Mouse (Mus musculus): ENCODE data around the gene Slc16a5.
"Not testable (repeated sequence)": the region's sequence is repeated elsewhere in the genome, so short reads cannot be mapped to it uniquely, and the experiment has no call there.

Slc16a5 gene

DNA sequence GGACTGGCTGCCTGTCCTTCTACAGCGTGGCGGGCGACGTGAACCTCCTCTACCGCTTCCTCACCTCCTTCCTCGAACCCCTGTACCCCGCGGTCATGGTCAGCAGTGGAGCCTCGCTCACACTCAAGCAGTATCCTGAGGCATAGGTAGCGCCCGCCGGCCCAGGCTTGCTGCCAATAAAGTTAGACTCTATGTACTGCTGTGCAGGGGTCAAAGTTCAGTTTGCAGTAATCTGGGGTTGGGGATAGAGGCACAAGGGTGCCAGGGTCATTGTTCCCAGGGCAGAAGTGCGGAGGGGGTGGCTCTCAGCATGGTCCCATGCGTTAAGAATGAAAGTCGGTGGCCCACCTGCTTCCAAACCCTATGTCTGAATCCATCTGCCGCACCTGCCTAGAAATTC is 14.2 kb upstream of the Slc16a5 start:
- DNase-seq: no peak

- no peak for DNase-seq
Observed at GRCm38 (mm10) chr11:115448998-115449397, 13.3 kb upstream of the Slc16a5 start.

DNA sequence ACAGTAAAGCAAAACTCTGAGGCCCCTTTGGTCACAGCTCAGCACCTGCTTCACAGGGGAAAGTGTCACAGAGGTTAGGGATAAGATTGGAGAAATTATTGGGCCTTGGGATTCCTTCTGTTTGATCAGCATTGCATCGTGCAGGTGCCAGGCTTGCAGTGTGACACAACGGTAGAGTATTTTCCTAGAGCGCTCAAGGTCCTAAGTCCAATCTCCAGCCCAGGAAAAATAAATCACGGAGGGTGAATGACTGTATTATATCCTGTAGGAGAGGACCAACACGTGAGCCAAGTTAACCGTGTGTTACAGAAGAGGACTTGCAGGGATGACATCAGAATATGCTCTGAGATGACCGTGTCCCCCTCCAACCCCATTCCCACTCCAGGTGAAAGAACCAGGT is 12.1 kb upstream of the Slc16a5 start:
- no peak for DNase-seq

DNA sequence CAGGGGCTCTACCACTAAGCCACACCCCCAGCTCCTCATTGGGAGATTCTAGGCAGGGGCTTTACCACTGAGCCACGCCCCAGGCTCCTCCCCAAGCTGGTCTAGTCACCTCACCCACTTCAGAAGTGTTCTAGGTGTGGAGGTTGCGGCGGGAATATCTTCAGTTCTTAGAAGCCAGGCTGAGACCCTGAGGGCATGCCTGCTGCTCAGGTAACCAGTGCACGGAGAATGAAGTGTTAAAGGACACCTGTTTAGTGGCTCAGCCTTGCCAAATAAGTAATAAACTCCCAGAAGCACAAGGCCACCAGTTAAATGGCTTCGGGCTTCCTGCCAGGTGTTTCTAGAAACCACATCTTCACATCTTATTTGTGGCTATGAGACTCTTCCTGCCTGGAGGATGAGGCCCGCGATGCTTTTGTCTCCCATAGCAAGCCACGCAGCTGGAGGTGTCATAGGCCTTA is 10.5 kb upstream of the Slc16a5 start:
- no peak for DNase-seq

DNA sequence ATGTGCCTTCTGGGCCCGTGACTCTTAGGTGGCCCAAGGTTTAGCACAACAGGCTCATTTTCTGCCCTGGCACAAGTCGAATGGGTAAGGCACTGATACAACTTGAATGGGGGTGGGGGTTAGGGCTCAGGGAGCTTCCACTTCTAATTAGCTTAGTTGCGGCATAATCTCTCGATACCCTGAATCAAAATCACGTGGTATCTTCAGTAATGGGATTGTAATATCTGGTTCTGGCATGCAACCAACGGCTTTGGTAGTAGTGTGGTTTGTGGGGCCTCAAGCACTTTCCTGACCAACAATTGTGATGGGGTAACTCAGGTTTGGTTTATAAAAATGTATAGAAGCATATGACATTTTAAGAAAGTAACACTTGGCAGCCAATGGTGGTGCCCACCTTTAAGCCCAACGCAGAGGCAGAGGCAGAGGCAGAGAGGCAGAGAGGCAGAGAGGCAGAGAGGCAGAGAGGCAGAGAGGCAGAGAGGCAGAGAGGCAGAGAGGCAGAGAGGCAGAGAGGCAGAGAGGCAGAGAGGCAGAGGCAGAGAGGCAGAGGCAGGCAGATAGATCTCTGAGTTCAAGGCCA is 9.9 kb upstream of the Slc16a5 start:
- DNase-seq: no peak

DNA sequence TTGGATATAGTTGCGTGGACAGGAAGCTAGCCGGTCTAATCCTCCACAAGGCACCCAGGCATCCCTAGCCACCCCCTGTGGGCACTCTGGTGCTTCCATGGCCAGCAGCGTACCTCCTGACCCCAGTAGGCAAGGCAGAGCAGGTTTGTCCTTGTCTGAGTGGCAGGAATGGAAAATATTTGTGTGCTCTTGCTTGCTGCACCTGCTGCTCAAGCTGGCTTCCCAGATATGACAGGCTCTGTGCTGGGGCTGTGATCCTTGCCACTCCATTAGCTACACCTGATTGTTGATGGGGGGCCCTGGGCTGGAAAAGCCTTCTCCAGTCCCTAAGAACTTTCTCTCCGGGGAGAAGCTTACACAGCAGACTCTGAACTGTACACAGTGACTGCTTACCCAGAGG is 9.0 kb upstream of the Slc16a5 start:
- DNase-seq: no peak

DNA sequence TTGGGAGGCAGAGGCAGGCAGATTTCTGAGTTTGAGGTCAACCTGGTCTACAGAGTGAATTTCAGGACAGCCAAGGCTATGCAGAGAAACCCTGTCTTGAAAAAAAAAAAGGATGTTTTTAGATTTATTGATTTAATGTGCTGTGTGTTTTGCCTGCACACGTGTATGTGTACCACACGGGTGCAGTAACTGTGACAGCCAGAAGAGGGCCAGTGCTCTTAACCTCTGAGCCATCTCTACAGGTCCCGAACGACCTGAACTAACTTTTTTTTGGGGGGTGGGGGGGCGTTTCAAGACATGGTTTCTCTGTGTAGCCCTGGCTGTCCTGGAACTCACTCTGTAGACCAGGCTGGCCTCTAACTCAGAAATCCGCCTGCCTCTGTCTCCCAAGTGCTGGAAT is 7.5 kb upstream of the Slc16a5 start:
- DNase-seq: not testable (repeated sequence)

DNA sequence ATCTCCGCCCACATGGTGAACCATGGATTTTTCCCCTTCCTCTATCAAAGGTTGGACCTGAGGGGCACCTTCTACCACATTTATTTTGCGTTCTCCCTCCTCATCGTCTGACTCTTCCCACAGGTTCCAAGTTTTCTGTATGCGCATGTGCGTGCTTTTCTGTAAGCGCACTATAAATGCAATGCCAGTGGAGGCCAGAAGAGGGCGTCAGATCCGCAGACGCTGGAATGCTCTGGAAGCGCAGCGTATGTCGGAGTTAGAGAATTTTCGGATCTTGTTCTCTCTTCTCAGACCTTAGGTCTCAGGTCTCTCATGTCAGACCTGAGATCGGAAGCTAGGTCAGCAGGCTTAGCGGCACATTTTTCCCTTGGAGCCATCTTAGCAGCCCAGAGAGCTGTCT is 6.7 kb upstream of the Slc16a5 start:
- no peak for DNase-seq

DNA sequence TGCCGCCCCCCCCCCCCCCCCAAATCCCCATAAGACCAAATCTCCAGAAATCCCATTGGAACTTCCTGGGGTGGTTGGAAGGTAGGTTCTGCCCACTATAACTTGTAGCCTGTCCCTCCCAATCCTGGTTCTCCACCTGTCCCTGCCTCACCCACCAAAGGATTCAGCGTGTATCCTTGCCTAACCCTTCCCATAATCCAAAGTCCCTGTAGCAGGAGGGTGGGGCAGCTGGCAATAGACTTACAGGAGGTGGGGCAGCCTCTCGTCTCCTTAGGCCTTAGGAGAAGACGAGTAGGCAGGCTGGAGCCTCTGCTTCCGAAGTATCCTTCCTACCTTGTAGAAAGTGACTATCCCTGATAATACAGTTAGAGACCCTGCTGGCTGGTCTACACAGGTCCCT is 6.1 kb upstream of the Slc16a5 start:
- DNase-seq: no peak

- no peak for DNase-seq
Observed at GRCm38 (mm10) chr11:115457405-115457804, 4.9 kb upstream of the Slc16a5 start.

GRCm38 (mm10) chr11:115460976-115461375 is 1.3 kb upstream of the Slc16a5 start:
- DNase-seq: no peak

DNA sequence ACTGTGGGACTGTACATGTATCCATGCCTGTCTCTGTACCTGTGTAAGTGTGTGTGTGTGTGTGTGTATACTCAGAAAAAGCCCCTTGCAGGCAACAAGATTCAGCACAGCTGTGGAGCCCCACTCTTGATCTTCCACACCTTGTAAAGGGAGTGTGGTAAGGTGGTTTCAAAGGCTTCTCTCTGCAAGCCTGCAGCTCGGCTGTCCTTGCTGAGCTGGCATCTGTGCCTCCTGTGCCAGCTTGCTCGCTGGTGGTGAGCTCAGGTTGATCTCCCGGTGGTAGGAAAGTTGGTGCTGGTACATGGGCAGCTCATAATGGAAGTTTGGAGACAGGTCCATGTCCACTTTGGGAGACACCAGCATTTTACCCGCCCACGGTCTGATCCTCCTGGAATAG is 430 bp upstream of the Slc16a5 start:
- no peak for DNase-seq

DNA sequence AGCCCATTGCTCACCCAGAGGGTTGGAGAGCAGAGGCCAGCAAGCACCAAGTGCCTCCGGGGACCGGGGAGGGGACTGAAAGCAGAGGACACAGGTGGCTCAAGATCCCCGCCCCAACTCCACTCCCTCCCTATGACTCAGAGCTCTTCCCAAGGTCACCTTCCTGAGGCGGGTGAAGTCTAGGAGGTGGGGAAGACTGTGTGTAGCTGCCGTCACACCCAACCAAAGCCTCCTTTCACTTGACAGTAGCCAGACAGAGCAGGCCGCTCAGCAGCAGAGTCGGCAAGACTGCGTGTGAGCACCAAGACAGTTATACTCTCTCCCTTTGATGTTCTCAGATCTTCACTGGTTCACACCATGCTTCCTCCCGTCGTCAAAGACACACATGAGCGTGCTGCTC is 1.1 kb downstream of the Slc16a5 start:
- no peak for DNase-seq

- DNase-seq: no peak
Observed at GRCm38 (mm10) chr11:115464851-115465250, 2.6 kb downstream of the Slc16a5 start.

DNA sequence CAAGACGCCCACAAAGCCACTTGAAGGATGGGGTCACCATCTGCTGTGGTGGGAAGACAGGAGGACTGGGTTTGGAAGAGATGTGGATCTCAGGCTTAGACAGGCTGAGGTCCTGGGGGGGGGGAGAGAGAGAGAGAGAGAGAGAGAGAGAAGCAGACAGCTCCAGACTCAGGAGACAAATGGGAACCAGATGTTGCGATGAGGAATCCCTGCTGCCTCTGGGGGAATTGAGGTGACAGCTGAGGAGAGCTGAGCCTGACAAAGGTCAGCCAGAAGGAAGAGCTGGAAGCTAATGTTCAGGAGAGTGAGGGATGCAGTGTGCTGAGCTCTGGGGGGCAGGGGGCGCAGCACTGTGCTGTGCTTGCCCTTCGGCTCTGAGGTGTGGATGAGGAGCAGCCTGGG is 4.9 kb downstream of the Slc16a5 start:
- DNase-seq: no peak

- no peak for DNase-seq
Observed at GRCm38 (mm10) chr11:115472183-115472582, 9.9 kb downstream of the Slc16a5 start.

DNA sequence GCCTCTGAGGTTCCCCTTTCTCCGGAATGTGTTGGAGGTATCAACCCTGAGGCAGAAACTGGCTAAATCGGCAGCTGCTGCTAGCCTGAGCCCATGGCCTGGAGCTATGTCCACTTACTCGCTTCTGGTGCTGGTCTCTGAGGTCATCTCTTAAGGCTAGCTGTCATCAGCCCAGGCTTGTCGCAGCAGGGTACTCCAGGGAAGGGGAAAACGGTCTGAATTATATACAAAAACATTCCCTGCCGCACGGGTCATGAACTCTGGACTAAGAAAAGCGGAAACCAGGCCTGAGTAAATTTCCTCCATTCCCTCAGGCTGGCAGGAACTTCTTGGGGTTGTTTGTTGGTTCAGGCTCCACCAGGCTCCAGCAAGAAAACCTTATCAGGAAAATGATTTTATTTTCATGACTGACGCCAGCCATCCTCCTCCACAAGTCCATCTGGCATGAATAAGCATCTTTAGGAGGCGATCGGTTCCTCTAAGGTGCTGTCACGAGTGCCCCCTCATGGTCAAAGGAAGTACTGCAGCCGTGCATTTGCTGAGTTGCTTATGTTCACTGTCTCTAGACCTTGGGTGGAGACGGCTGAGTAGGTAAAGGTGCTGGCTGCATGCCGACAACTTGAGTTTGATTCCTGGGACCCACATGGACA is 11.5 kb downstream of the Slc16a5 start:
- peak; percentile 98 to 99 for DNase-seq

- peak; percentile 95 for DNase-seq
Observed at GRCm38 (mm10) chr11:115475025-115475757, 12.9 kb downstream of the Slc16a5 start, which contains the start of gene Armc7. Gene Armc7 (plus strand): TSS chr11:115475667.

DNA sequence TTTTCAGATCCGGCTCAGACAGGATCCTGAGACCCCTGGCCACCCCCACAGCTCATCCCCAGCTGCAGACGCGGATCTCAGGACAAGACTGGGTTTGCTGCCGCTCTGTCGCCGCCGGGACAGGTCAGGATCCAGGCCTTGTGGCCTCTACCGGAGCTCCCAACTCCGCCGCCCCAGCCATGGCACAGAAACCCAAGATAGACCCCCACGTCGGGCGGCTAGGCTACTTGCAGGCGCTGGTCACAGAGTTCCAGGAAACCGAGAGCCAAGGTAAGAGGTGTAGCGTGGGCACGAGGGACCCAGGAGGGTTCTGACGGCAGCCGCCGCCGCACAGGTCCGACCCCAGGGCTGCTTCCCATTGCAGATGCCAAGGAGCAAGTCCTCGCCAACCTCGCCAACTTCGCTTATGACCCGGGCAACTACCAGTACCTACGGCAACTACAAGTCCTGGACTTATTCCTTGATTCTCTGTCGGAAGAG is 13.5 kb downstream of the Slc16a5 start:
- no peak for DNase-seq

DNA sequence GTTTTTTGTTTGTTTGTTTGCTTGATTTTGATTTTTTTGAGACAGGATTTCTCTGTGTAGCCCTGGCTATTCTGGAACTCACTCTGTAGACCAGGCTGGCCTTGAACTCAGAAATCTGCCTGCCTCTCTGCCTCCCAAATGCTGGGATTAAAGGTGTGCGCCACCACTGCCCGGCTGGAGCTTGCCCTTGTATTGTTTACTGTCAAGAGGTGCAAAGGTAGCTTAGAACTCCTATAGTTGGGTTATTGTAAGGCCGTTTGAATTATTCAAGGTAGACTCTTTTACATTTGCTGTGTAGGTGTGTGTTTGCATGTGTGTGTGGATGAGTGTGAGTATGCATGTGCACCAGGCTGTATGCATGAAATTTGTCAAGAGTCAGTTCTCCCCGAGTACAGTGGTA is 14.4 kb downstream of the Slc16a5 start:
- DNase-seq: not testable (repeated sequence)

- DNase-seq: not testable (repeated sequence)
Observed at GRCm38 (mm10) chr11:115477388-115477787, 15.1 kb downstream of the Slc16a5 start.

GRCm38 (mm10) chr11:115478296-115478938 is 16.1 kb downstream of the Slc16a5 start:
- DNase-seq: no peak

DNA sequence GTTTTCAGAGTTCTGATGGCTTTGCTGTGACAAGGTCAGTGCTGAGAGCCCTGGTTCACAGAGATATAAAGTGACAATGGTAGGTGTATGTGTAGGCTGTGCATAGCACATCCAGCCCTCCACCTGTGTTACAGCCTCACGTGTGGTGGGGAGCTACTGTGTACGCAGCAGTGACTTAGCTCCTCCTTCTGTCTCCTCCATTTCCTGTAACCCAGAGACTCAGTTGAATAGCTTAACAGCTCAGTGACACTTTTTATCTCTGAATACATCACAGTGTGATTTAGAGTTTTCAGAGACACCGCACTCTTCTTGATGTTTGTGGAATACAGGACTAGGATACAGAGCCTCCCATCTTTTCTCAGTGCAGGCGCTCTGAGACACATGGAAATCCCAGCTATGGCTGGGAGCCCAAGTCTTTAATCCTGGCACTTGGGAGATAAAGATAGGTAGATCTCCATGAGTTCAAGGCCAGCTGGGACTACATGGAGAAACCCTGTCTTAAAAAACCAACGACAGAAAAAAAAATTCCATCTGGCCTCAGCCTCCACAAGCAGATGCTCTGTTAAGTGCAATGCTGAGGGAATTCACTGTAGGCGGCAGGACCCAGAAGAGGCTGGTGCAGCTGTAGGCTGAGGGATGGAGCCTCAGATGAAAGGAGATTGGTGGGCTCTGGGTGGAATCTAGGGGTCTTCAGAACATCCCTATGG is 19.4 kb downstream of the Slc16a5 start:
- no peak for DNase-seq

All from cerebellum, postnatal 14 days (tissue).